In the genomic region with DNA sequence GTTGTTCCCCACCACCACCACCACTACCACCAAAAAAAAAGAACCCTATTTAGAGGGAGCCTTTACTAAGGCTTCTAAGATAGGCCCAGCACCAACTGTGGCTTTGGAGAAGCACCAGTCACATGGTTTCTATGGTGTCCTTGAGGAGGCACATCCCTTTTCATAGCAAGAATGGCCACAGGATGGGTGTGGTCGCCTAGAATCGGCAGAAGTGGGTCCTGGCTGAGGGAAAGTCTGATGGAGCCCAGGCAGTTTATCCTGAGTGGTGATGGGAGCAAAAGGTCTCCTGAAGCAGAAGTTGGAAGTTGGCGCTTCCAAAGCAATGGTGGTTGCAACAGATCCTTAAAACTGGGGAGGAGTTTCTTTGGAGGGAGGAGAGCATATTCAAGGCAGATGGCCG, we compare ENCODE assay signal across 25 mouse cellular contexts. TPM values are rescaled to one million over a fixed set of nuclear protein-coding genes. Genes with fewer than 3 reads are reported as not detected.
DNase-seq lines count a peak whose midpoint lies in the region; ATAC-seq lines count a peak whose summit lies in the region.
"Had no signal": no experiment of that assay in that cellular context is flagged by ENCODE, and none has a peak within 500 bp of the region (broad histone marks: within the 10 kb centered on the region; RNA-seq: fewer than 3 reads in every experiment).

No protein-coding gene starts in this region.

- no peaks in the 10 kb centered on the region for H3K36me3 ChIP-seq in heart, embryonic 12.5 days
- H3K36me3 ChIP-seq: G1E had no signal

- peaks cover 1% of the 10 kb centered on the region; the same call in 1 of the 2 replicates for H3K9me3 ChIP-seq in heart, embryonic 12.5 days (replicated peaks)

- no peak for ATAC-seq in heart, embryonic 12.5 days (ENCODE audit: insufficient number of reproducible peaks, low FRiP score)
- ATAC-seq: activated CD4-positive, CD25-positive, alpha-beta regulatory T cell, adult 4 months; CD4-positive, CD25-positive, alpha-beta regulatory T cell, adult 4 months; Patski had no signal

- intact Hi-C loops in gastrocnemius, postnatal 36 days (cut with DNase I) = no loop called here

- no peaks in the 10 kb centered on the region for H3K4me1 ChIP-seq in heart, embryonic 12.5 days (replicated peaks)

- no peak overlapping the region for H3K4me2 ChIP-seq in heart, embryonic 12.5 days

- H3K27me3 ChIP-seq in heart, embryonic 12.5 days (replicated peaks) = no peaks in the 10 kb centered on the region
- H3K27me3 ChIP-seq: CH12.LX had no signal

- DNase-seq in heart, adult 11 months = peak; percentile 43
- DNase-seq in ES-CJ7 (ENCODE audit: low read depth, low spot score) = peak; percentile 62
- peak; percentile 12 for DNase-seq in R1 (ENCODE audit: low read depth, low spot score)
- peak; percentile 63 for DNase-seq in ZHBTc4 (ENCODE audit: low read depth, low spot score)
- no peak for DNase-seq in urinary bladder, postnatal 25 days (ENCODE audit: low spot score)
- DNase-seq in gastrocnemius, postnatal 36 days = no peak
- DNase-seq in cerebellum, adult 8-10 months = no peak
- DNase-seq: adrenal gland, adult 2 months; adrenal gland, adult 8-10 months; adrenal gland, postnatal 10 days; adrenal gland, postnatal 14 days; adrenal gland, postnatal 25 days; adrenal gland, postnatal 36 days; B cell, adult 2 months; cerebellum, adult 11 months; cerebellum, adult 11-12 months; cerebellum, adult 18-20 months; cerebellum, adult 2 months; cerebellum, adult 9-10 months had no signal

- no peak overlapping the region for H3K27ac ChIP-seq in heart, embryonic 12.5 days (ENCODE audit: poor library complexity, severe bottlenecking)

- WGBS in heart, embryonic 12.5 days = 76% methylated on average over 4 of the region's 4 CpGs

- no peak overlapping the region for H3K9ac ChIP-seq in heart, embryonic 12.5 days

- H3K4me3 ChIP-seq in heart, embryonic 12.5 days = no peak overlapping the region

RNA-seq across cellular contexts. Expression of gene Pik3r4, which starts 43.9 kb away (rescaled TPM):
- polyA plus RNA-seq in heart, embryonic 12.5 days (2016; fragmentation: Nextera tagmentation; extraction: Ambion mirVana) = 19.9 and 22.5 TPM in 2 replicates
- total RNA-seq in gastrocnemius, postnatal 36 days (2021) = 10 to 100 TPM; 10.9 to 12.0 TPM

Comparison
In these comparisons a context has a peak if more than half of its experiments do, and no peak if none do; other contexts are left out.
1. DNase-seq: peak in heart, adult 11 months (single experiment), ES-CJ7 (single experiment), R1 (single experiment) and ZHBTc4 (single experiment); none in urinary bladder, postnatal 25 days (single experiment), gastrocnemius, postnatal 36 days (0 of 2) and cerebellum, adult 8-10 months (single experiment).